Mouse (Mus musculus) liver, embryonic 13.5 days (tissue): Measurements from ENCODE around the gene Kif5a. TPM values are rescaled to one million over a fixed set of nuclear protein-coding genes. Genes with fewer than 3 reads are reported as not detected.
A peak's percentile ranks its signal among the peaks of the same experiment; 100 is the strongest.

ENCODE experiments used
- ATAC-seq: fragments of 200-750 bp; cut with Nextera tagmentation; 2 replicates; pipeline ENCODE4 v1.8.0; 2017; ENCODE audit warnings: low read depth, mild to moderate bottlenecking, moderate number of reproducible peaks, moderate library complexity
- DNase-seq: peaks from one replicate; pipeline ENCODE4 v3.0.0; 2022
- H3K27ac ChIP-seq: fragments of 300-500 bp; sonication (generic); 2 replicates; pipeline ENCODE4 v1.5.1; 2015; ENCODE audit warnings: moderate library complexity, mild to moderate bottlenecking, inconsistent platforms
- H3K27me3 ChIP-seq: fragments of 300-500 bp; sonication (generic); 2 replicates; pipeline ENCODE4 v1.6.1; 2015; ENCODE audit warnings: mild to moderate bottlenecking, inconsistent platforms
- H3K36me3 ChIP-seq: fragments of 300-500 bp; sonication (generic); 2 replicates; pipeline ENCODE4 v1.6.1; 2015; ENCODE audit warnings: mild to moderate bottlenecking, inconsistent platforms
- H3K4me1 ChIP-seq: fragments of 300-500 bp; sonication (generic); replicated peaks from 2 replicates; pipeline ENCODE4 v1.6.1; 2015; ENCODE audit warnings: inconsistent platforms
- H3K4me2 ChIP-seq: fragments of 300-500 bp; sonication (generic); 2 replicates; pipeline ENCODE4 v1.6.1; 2015; ENCODE audit warnings: inconsistent platforms, mild to moderate bottlenecking, moderate library complexity
- H3K4me3 ChIP-seq: fragments of 300-500 bp; sonication (generic); replicated peaks from 2 replicates; pipeline ENCODE4 v1.5.1; 2015; ENCODE audit warnings: mild to moderate bottlenecking, inconsistent platforms
- H3K9ac ChIP-seq: fragments of 300-500 bp; sonication (generic); 2 replicates; pipeline ENCODE4 v1.6.1; 2015; ENCODE audit warnings: mild to moderate bottlenecking, inconsistent platforms
- H3K9me3 ChIP-seq: fragments of 300-500 bp; sonication (generic); replicated peaks from 2 replicates; pipeline ENCODE4 v1.6.1; 2016; ENCODE audit warnings: inconsistent platforms
- WGBS: fragments of 180-500 bp; shearing (Covaris S2); methylation state at CpG from one replicate; pipeline ENCODE4 v1.1.7; 2015; ENCODE audit not compliant: insufficient replicate concordance; 5-methylcytosine and 5-hydroxymethylcytosine counted together
- polyA plus RNA-seq: library from polyadenylated mRNA; unstranded; fragments of >200 nt; fragmentation: Nextera tagmentation; extraction: Ambion mirVana; gene quantifications from 2 replicates; pipeline ENCODE4 v1.2.1, GENCODE M21; 2015

The Kif5a gene
- polyA plus RNA-seq, 1 experiment from 2014 or later, result 0.14 TPM

GRCm38 (mm10) chr10:127210961-127211405 is 52.2 kb downstream of the Kif5a start:
- Histone ChIP-seq H3K4me2 (peak overlapping the region; percentile 95), H3K9ac (peak overlapping the region; percentile 93), H3K4me3 (peak overlapping the region; percentile 89), H3K36me3 (peaks cover 33% of the 10 kb centered on the region), H3K4me1 (peaks cover 72% of the 10 kb centered on the region), H3K27ac (peak overlapping the region; percentile 100), H3K9me3 (no peaks in the 10 kb centered on the region), H3K27me3 (no peaks in the 10 kb centered on the region)
- ATAC-seq (peak; percentile 66), DNase-seq (no peak)
- WGBS, result under 1% methylated on average over 25 of the region's 25 CpGs

- H3K36me3 ChIP-seq, result peaks cover 40% of the 10 kb centered on the region
- H3K4me3 ChIP-seq, result peak overlapping the region; percentile 89
- H3K4me1 ChIP-seq, result peaks cover 77% of the 10 kb centered on the region
- H3K9me3 ChIP-seq, result no peaks in the 10 kb centered on the region
- H3K27ac ChIP-seq, result peak overlapping the region; percentile 100
- no peak for ATAC-seq
- 42% methylated on average over 13 of the region's 13 CpGs for WGBS
- H3K4me2 ChIP-seq, result peak overlapping the region; percentile 95
- no peak for DNase-seq
- peak overlapping the region; percentile 93 for H3K9ac ChIP-seq
- no peaks in the 10 kb centered on the region for H3K27me3 ChIP-seq
Observed at GRCm38 (mm10) chr10:127209928-127210570, 53.1 kb downstream of the Kif5a start.

- Histone ChIP-seq H3K4me1 (peaks cover 77% of the 10 kb centered on the region), H3K9ac (peak overlapping the region; percentile 93), H3K27me3 (no peaks in the 10 kb centered on the region), H3K4me2 (peak overlapping the region; percentile 95), H3K27ac (peak overlapping the region; percentile 100), H3K9me3 (no peaks in the 10 kb centered on the region), H3K36me3 (peaks cover 51% of the 10 kb centered on the region), H3K4me3 (peak overlapping the region; percentile 89)
- 74% methylated on average over 4 of the region's 4 CpGs for whole genome bisulfite sequencing
- DNase-seq, result no peak
- no peak for ATAC-seq
Observed at GRCm38 (mm10) chr10:127208921-127209320, 54.2 kb downstream of the Kif5a start.

- DNase-seq, result peak; percentile 80
- H3K9me3 ChIP-seq, result no peaks in the 10 kb centered on the region
- peak overlapping the region; percentile 53 for H3K4me3 ChIP-seq
- peak; percentile 94 for ATAC-seq
- H3K27ac ChIP-seq, result peak overlapping the region; percentile 100
- H3K4me2 ChIP-seq, result peak overlapping the region; percentile 78
- 15% methylated on average over 10 of the region's 10 CpGs for WGBS
- H3K36me3 ChIP-seq, result peaks cover 84% of the 10 kb centered on the region
- H3K4me1 ChIP-seq, result peaks cover 94% of the 10 kb centered on the region
- H3K27me3 ChIP-seq, result no peaks in the 10 kb centered on the region
- H3K9ac ChIP-seq, result peak overlapping the region; percentile 81
Observed at GRCm38 (mm10) chr10:127205373-127205772, 57.8 kb downstream of the Kif5a start.

- H3K4me1 ChIP-seq, result peaks cover 94% of the 10 kb centered on the region
Observed at GRCm38 (mm10) chr10:127204589-127204988, 58.6 kb downstream of the Kif5a start.

GRCm38 (mm10) chr10:127203106-127203505 is 60.0 kb downstream of the Kif5a start:
- Histone ChIP-seq H3K4me3 (peak overlapping the region; percentile 20), H3K9ac (peak overlapping the region; percentile 81), H3K27me3 (no peaks in the 10 kb centered on the region), H3K4me2 (peak overlapping the region; percentile 78), H3K36me3 (peaks cover 94% of the 10 kb centered on the region), H3K27ac (peak overlapping the region; percentile 100), H3K4me1 (peaks cover 87% of the 10 kb centered on the region), H3K9me3 (no peaks in the 10 kb centered on the region)
- WGBS, result 33% methylated on average over 3 of the region's 3 CpGs
- ATAC-seq (peak; percentile 80), DNase-seq (peak; percentile 59)

More at GRCm38 (mm10) chr10:127204589-127204988, 58.6 kb downstream of the Kif5a start:
- DNase-seq (no peak), ATAC-seq (peak; percentile 2; the same call in 1 of the 2 replicates)
- H3K4me3 ChIP-seq, result peak overlapping the region; percentile 53
- 29% methylated on average over 5 of the region's 5 CpGs for WGBS
- peak overlapping the region; percentile 81 for H3K9ac ChIP-seq
- no peaks in the 10 kb centered on the region for H3K27me3 ChIP-seq
- peak overlapping the region; percentile 78 for H3K4me2 ChIP-seq
- peaks cover 92% of the 10 kb centered on the region for H3K36me3 ChIP-seq
- H3K9me3 ChIP-seq, result no peaks in the 10 kb centered on the region
- H3K27ac ChIP-seq, result peak overlapping the region; percentile 100

- Histone ChIP-seq H3K4me2 (no peak overlapping the region), H3K9ac (no peak overlapping the region), H3K36me3 (peaks cover 81% of the 10 kb centered on the region), H3K4me3 (no peak overlapping the region), H3K9me3 (no peaks in the 10 kb centered on the region), H3K27me3 (no peaks in the 10 kb centered on the region), H3K4me1 (peaks cover 83% of the 10 kb centered on the region), H3K27ac (peak overlapping the region; percentile 100)
- WGBS, result 85% methylated on average over 8 of the region's 8 CpGs
- DNase-seq (no peak), ATAC-seq (no peak)
Observed at GRCm38 (mm10) chr10:127200279-127200678, 62.9 kb downstream of the Kif5a start.

GRCm38 (mm10) chr10:127199474-127199873 is 63.7 kb downstream of the Kif5a start:
- Histone ChIP-seq H3K27ac (peak overlapping the region; percentile 100), H3K27me3 (no peaks in the 10 kb centered on the region), H3K9ac (no peak overlapping the region), H3K4me3 (no peak overlapping the region), H3K9me3 (no peaks in the 10 kb centered on the region), H3K36me3 (peaks cover 73% of the 10 kb centered on the region), H3K4me1 (peaks cover 83% of the 10 kb centered on the region), H3K4me2 (no peak overlapping the region)
- DNase-seq (no peak), ATAC-seq (no peak)
- 85% methylated on average over 11 of the region's 11 CpGs for WGBS

GRCm38 (mm10) chr10:127199068-127199467 is 64.1 kb downstream of the Kif5a start:
- Histone ChIP-seq H3K9ac (no peak overlapping the region), H3K4me2 (no peak overlapping the region), H3K27me3 (no peaks in the 10 kb centered on the region), H3K36me3 (peaks cover 69% of the 10 kb centered on the region), H3K4me1 (peaks cover 83% of the 10 kb centered on the region), H3K27ac (peak overlapping the region; percentile 100), H3K4me3 (no peak overlapping the region), H3K9me3 (no peaks in the 10 kb centered on the region)
- DNase-seq (no peak), ATAC-seq (no peak)
- WGBS, result 83% methylated on average over 5 of the region's 5 CpGs

- Histone ChIP-seq H3K36me3 (peaks cover 63% of the 10 kb centered on the region), H3K9ac (no peak overlapping the region), H3K4me3 (no peak overlapping the region), H3K27me3 (no peaks in the 10 kb centered on the region), H3K4me1 (peaks cover 82% of the 10 kb centered on the region), H3K27ac (peak overlapping the region; percentile 100), H3K4me2 (no peak overlapping the region), H3K9me3 (no peaks in the 10 kb centered on the region)
- ATAC-seq (no peak), DNase-seq (no peak)
- 69% methylated on average over 2 of the region's 2 CpGs for WGBS
Observed at GRCm38 (mm10) chr10:127198492-127198891, 64.7 kb downstream of the Kif5a start.

- H3K9ac ChIP-seq, result no peak overlapping the region; the same call in 1 of the 2 replicates
- H3K9me3 ChIP-seq, result no peaks in the 10 kb centered on the region
- H3K27me3 ChIP-seq, result no peaks in the 10 kb centered on the region
- no peak overlapping the region for H3K4me3 ChIP-seq
- no peak for ATAC-seq
- peaks cover 82% of the 10 kb centered on the region for H3K4me1 ChIP-seq
- H3K36me3 ChIP-seq, result peaks cover 61% of the 10 kb centered on the region
- 75% methylated on average over 11 of the region's 11 CpGs for WGBS
- H3K27ac ChIP-seq, result peak overlapping the region; percentile 63
- no peak for DNase-seq
- no peak overlapping the region for H3K4me2 ChIP-seq
Observed at GRCm38 (mm10) chr10:127197505-127198110, 65.5 kb downstream of the Kif5a start.
